Mouse (Mus musculus): ENCODE results near the gene Taf9. TPM values are rescaled to one million over a fixed set of nuclear protein-coding genes. Genes with fewer than 3 reads are reported as not detected.

Taf9 gene
- total RNA-seq (2021), result 1 to 10 TPM in 1 of 2 experiments, under 1 TPM in 1; 0.56 to 7.4 TPM
- long read RNA-seq, experiment 1, partial matches to known transcripts, result 0 of 2 reads
- long read RNA-seq, experiment 1, other reads (novel, unspliced or antisense), result 1 of 2 reads
- long read RNA-seq, experiment 2, partial matches to known transcripts, result 0 of 1 reads
- long read RNA-seq, experiment 2, other reads (novel, unspliced or antisense), result 0 of 1 reads

- DNase-seq, result no peak
- Histone ChIP-seq H3K27ac (peak within 1 kb of the TSS; percentile 100), H3K4me3 (peak within 1 kb of the TSS; percentile 98)
- intact Hi-C loops (cut with DNase I), result loop anchor here (10.0 kb wide), 1 partner anchor 547 kb away; the partner anchor contains the start of genes Bdp1 and Serf1
- no peak for TF ChIP-seq CTCF (IDR thresholded peaks at IDR 0.05)
Measured at GRCm38 (mm10) chr13:100651439-100652186, at the start of gene Taf9. Gene Taf9, plus strand, starts transcription at chr13:100651579.

DNA sequence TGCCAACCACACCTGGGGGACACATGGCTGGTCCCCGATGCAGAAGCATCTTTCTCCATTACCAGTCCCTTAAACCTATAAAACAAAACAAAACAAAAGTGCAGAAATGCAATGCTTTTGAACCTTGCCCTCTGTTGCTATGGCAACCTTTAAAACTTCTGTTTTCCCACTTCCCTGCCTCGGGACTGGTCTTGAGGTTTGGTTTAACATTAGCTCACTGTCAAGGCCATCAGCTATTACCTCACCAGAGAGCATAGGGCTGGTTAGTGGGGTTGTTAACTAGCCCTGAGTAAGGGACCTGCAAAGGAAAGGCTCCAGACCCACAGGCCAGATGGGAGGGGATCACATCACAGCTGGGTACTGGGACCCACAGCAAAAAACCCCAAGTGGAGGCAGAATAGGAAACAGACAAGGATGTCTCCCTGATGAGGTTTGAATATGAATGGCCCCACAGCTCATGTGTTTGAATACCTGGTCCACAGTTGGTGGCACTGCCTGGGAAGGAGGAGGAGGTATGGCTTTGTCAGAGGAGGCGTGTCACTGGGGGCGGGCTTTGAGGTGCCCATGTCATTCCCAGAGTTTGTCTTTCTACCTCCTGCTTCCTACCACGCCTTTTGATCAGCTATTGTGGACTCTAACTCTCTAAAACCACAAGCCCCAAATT is 49.0 kb upstream of the Taf9 start:
- no peak for TF ChIP-seq CTCF (IDR thresholded peaks at IDR 0.05)
- DNase-seq, result no peak
- Histone ChIP-seq H3K27ac (no peak overlapping the region), H3K4me3 (no peak overlapping the region)
- intact Hi-C loops (cut with DNase I), result no loop called here

- intact Hi-C loops (cut with DNase I), result no loop called here
- DNase-seq, result no peak
- no peak for TF ChIP-seq CTCF (IDR thresholded peaks at IDR 0.05)
- no peak overlapping the region for H3K27ac ChIP-seq
- no peak overlapping the region for H3K4me3 ChIP-seq
Measured at GRCm38 (mm10) chr13:100603031-100603737, 48.2 kb upstream of the Taf9 start.

GRCm38 (mm10) chr13:100603738-100604095 is 47.7 kb upstream of the Taf9 start:
- no peak for DNase-seq
- intact Hi-C loops (cut with DNase I), result no loop called here
- no peak for TF ChIP-seq CTCF (IDR thresholded peaks at IDR 0.05)
- H3K27ac ChIP-seq, result no peak overlapping the region
- no peak overlapping the region for H3K4me3 ChIP-seq

GRCm38 (mm10) chr13:100605845-100606244 is 45.5 kb upstream of the Taf9 start:
- TF ChIP-seq CTCF (IDR thresholded peaks at IDR 0.05), result no peak
- no peak overlapping the region for H3K4me3 ChIP-seq
- DNase-seq, result no peak
- intact Hi-C loops (cut with DNase I), result no loop called here
- no peak overlapping the region for H3K27ac ChIP-seq

DNA sequence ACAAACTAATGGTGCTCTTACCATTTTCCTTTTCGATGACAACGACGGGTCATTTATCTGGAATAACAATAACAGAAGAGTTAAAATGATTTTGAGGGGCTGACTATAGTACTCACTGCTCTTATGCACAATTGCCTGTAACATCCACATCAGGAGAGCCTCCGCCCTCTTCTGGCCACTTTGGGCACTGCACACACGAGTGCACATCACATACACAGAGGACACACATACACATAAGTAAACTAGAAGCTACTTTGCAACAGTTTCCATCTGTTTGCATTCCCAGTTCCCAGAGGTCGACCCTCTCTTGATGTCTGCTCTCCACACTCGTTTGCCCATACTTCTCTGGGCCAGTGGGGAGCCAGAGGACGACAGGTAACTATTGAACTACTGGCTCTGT is 43.6 kb upstream of the Taf9 start:
- Histone ChIP-seq H3K27ac (no peak overlapping the region), H3K4me3 (no peak overlapping the region)
- DNase-seq, result no peak
- intact Hi-C loops (cut with DNase I), result no loop called here
- 0 out of 2 replicates have a peak, but pooled peaks have one; percentile 7 for TF ChIP-seq CTCF (IDR thresholded peaks at IDR 0.05)

DNA sequence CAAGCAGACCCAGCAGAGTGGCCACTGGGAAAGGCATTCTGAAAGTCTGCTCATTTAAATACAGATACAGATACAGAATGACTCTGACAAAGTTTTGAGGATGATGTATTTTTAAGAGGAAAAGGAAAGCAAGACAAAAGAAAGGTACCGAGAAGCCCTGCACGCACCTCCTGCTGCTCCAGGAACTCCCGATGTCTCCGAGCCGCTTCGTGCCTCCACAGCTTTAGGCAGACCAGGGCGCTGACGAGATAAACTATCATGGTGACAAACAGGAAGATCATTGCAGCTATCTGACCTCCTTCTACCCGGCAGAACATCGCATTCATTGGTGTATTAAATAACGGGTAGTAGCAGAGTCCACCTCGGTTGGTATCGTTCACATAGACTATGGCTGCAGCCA is 40.1 kb upstream of the Taf9 start:
- no peak for TF ChIP-seq CTCF (IDR thresholded peaks at IDR 0.05)
- Histone ChIP-seq H3K27ac (no peak overlapping the region), H3K4me3 (no peak overlapping the region)
- no peak for DNase-seq
- intact Hi-C loops (cut with DNase I), result loop anchor here (10.0 kb wide), 1 partner anchor 116 kb away; the partner anchor contains the start of gene Gtf2h2

DNA sequence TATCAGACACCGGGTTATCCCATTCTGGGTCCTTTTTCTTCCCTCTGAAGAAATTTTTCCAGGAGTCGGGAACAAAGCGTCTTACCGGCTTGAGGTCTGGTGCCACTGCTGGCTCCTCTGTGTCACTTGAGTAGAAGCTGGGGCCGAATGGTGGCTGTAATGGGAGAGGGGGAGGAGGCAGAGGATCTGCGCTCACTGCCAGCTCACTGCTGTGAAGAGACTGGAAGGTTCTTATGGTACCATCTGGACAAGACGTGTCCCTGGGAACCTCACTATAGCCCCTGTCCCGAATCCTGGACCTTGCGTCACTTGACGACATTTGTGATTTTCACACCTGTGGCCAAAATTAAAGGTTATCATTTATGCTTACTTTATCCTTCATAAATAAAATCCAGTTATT is 39.1 kb upstream of the Taf9 start:
- TF ChIP-seq CTCF (IDR thresholded peaks at IDR 0.05), result no peak
- Histone ChIP-seq H3K27ac (no peak overlapping the region), H3K4me3 (no peak overlapping the region)
- no peak for DNase-seq
- intact Hi-C loops (cut with DNase I), result loop anchor here (10.0 kb wide), 1 partner anchor 117 kb away; the partner anchor contains the start of gene Gtf2h2

- intact Hi-C loops (cut with DNase I), result loop anchor here (10.0 kb wide), 1 partner anchor 118 kb away; the partner anchor contains the start of gene Gtf2h2
- H3K4me3 ChIP-seq, result no peak overlapping the region
- peak; percentile 11; the same call in 1 of the 2 replicates for TF ChIP-seq CTCF (IDR thresholded peaks at IDR 0.05)
- no peak for DNase-seq
- H3K27ac ChIP-seq, result no peak overlapping the region
Measured at GRCm38 (mm10) chr13:100612903-100613302, 38.5 kb upstream of the Taf9 start.

GRCm38 (mm10) chr13:100616181-100617087 is 34.9 kb upstream of the Taf9 start, which contains the start of gene Marveld2:
Gene Marveld2, minus strand, starts transcription at chr13:100616971.
- intact Hi-C loops (cut with DNase I), result loop anchor here (10.0 kb wide), 1 partner anchor 122 kb away; the partner anchor contains the start of gene Gtf2h2
- H3K27ac ChIP-seq, result peak within 1 kb of the TSS; percentile 54
- no peak for TF ChIP-seq CTCF (IDR thresholded peaks at IDR 0.05)
- H3K4me3 ChIP-seq, result peak within 1 kb of the TSS; percentile 76
- peak; percentile 66 for DNase-seq

- H3K4me3 ChIP-seq, result no peak overlapping the region
- TF ChIP-seq CTCF (IDR thresholded peaks at IDR 0.05), result no peak
- intact Hi-C loops (cut with DNase I), result loop anchor here (10.0 kb wide), 1 partner anchor 123 kb away; the partner anchor contains the start of gene Gtf2h2
- H3K27ac ChIP-seq, result no peak overlapping the region
- no peak for DNase-seq
Measured at GRCm38 (mm10) chr13:100617583-100617982, 33.8 kb upstream of the Taf9 start.
